Mouse (Mus musculus): ENCODE data around the gene Lsm7. TPM values are rescaled to one million over a fixed set of nuclear protein-coding genes. Genes with fewer than 3 reads are reported as not detected.

Gene Lsm7
- polyA plus RNA-seq, 1 experiment from 2014 or later: 337 TPM

DNA sequence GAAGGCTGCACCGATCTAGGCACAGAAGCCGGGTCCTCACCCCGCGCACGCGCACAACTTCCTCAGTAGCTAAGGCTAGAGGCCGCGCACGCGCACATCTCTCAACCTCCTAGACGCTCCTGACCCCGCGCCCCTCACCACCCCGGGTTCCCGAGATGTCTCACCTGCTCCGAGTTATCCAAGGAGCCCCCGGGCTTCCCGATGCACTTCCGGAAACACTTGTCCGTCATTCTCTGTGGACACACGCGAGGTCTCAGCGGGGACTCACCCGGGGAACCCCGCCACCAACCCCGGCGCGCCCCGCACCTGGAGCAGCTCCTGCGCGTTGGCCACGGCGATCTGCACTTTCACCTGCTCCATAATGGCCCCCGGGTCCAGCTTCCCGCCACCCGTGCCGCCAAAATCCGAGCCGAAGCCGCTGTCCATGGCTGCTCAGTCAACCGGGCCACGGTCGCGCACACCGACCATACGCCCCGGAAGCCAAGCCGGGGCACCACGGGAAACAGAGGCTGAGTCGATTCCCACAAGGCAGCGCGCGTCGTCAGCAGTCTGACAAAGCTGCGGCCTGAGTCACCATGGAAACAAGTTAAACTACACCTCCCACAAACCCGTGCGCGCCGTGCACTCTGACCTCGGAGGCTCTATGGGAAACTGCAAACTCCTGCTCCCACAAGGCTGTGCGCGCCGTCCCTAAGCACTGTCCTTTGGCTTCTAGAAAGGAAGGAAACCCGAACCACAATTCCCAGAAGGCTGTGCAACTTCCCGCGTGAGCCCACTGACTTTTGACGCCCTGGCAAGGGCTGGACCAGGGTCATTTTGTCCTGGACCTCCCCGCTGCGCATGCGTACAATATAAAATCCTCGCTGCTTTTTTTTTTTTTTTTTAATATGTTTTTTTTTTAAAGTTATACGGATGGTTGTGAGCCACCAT is 45.6 kb upstream of the Lsm7 start, which contains the start of gene Timm13:
Gene Timm13, minus strand, starts transcription at position 652 of the 930 bp plus-strand sequence.
- Histone ChIP-seq H3K27ac (ENCODE audit: low read depth) (peak within 1 kb of the TSS; percentile 73), H3K4me3 (ENCODE audit: low read depth, low read length) (peak within 1 kb of the TSS; percentile 91), H3K4me2 (peak within 1 kb of the TSS; percentile 80), H3K36me3 (ENCODE audit: insufficient read depth) (peaks cover 54% of the 10 kb centered on the region), H3K9ac (peak within 1 kb of the TSS; percentile 77), H3K27me3 (ENCODE audit: insufficient read depth, low read length) (no peaks in the 10 kb centered on the region), H3K4me1 (ENCODE audit: insufficient read depth) (peaks cover 8% of the 10 kb centered on the region), H3K9me3 (ENCODE audit: low read depth, low read length) (no peaks in the 10 kb centered on the region)
- no peak for TF ChIP-seq CTCF (IDR thresholded peaks at IDR 0.05; ENCODE audit: low read depth)
- ATAC-seq (ENCODE audit: insufficient read depth) (peak; percentile 95), DNase-seq (peak; percentile 100)
- under 1% methylated on average over 72 of the region's 72 CpGs for WGBS

DNA sequence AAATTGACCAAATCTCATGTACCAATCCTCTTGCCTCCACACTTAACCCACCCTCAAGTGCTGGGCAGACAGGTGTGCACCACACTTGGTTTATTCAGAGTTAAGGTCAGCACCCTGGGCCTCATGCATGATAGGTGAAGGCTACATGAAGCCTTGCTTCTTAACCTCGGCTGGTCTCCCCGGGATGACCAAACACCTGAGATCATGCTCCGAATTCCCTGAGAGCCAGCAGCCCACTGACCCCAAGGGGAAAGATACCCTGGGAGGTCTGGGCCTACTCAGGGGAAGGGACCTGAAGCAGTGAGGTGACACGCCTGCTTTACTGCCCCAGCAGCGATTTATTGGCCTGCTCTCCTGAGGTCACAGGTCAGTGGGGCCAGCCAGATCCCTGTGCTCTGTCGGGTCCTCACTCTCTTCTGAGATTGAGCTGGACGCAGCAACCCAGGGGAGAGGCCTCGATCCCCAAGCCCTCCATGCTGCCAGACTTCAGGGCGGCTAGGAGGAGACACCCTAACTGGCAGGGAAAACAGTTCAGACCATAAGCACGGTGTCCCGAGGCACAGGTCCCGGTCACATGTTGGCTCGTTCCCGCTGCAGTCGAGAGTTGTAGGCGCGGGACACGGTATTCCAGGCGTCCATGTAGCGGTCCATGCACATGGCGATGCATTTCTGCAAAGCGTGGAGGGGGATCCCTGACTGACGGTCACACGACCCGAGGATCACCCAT is 44.7 kb upstream of the Lsm7 start:
- peak overlapping the region; percentile 77 for H3K9ac ChIP-seq
- H3K27ac ChIP-seq (ENCODE audit: low read depth): no peak overlapping the region; the same call in 1 of the 2 replicates
- 14% methylated on average over 25 of the region's 25 CpGs for WGBS
- no peaks in the 10 kb centered on the region for H3K27me3 ChIP-seq (ENCODE audit: insufficient read depth, low read length)
- TF ChIP-seq CTCF (IDR thresholded peaks at IDR 0.05; ENCODE audit: low read depth): no peak
- DNase-seq: no peak
- peak overlapping the region; percentile 80 for H3K4me2 ChIP-seq
- H3K4me1 ChIP-seq (ENCODE audit: insufficient read depth): peaks cover 8% of the 10 kb centered on the region
- no peak for ATAC-seq (ENCODE audit: insufficient read depth)
- no peaks in the 10 kb centered on the region for H3K9me3 ChIP-seq (ENCODE audit: low read depth, low read length)
- peaks cover 47% of the 10 kb centered on the region for H3K36me3 ChIP-seq (ENCODE audit: insufficient read depth)
- H3K4me3 ChIP-seq (ENCODE audit: low read depth, low read length): peak overlapping the region; percentile 91

DNA sequence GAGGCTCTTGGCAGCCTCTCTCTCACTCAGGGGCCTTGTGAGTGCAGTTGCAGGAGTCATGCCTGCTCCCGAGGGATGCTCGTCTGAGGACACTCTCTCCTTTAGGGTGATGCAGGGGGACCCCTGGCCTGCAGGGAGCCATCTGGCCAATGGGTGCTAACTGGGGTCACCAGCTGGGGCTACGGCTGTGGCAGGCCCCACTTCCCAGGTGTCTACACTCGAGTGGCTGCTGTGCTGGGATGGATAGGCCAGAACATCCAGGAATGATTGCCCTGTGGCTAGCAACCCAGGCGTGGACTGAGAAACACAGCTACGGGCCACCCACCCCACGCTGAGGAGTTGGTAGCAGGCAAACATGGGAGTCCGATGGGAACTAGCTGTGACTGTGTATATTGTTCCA is 44.1 kb upstream of the Lsm7 start:
- H3K27me3 ChIP-seq (ENCODE audit: insufficient read depth, low read length): no peaks in the 10 kb centered on the region
- peaks cover 8% of the 10 kb centered on the region for H3K4me1 ChIP-seq (ENCODE audit: insufficient read depth)
- TF ChIP-seq CTCF (IDR thresholded peaks at IDR 0.05; ENCODE audit: low read depth): no peak
- peak overlapping the region; percentile 91 for H3K4me3 ChIP-seq (ENCODE audit: low read depth, low read length)
- H3K9ac ChIP-seq: no peak overlapping the region
- no peak overlapping the region for H3K27ac ChIP-seq (ENCODE audit: low read depth)
- H3K36me3 ChIP-seq (ENCODE audit: insufficient read depth): peaks cover 40% of the 10 kb centered on the region
- DNase-seq (no peak), ATAC-seq (ENCODE audit: insufficient read depth) (no peak)
- peak overlapping the region; percentile 80 for H3K4me2 ChIP-seq
- no peaks in the 10 kb centered on the region for H3K9me3 ChIP-seq (ENCODE audit: low read depth, low read length)
- 82% methylated on average over 8 of the region's 8 CpGs for WGBS

DNA sequence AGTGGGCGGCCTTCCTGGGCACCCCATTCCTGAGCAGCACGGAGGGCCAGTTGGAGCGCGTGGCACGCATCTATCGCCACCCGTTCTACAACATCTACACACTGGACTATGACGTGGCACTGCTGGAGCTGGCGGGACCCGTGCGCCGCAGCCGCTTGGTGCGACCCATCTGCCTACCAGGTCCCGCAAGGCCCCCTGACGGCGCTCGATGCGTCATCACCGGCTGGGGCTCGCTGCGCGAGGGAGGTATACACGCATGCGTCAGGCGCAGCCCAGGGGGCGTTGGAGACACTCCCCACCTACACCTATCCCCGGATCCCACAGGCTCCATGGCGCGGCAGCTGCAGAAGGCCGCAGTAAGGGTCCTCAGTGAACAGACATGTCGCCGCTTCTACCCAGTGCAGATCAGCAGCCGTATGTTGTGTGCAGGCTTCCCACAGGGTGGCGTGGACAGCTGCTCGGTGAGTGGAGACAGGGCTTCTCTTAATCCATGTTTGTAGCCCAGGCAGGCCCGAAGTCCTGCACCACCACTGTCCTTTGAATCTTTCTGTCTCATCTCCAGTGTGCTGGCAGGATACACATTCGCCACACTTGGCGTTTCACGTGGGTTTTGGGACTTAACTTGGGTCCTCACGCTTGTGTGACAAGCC is 43.0 kb upstream of the Lsm7 start:
- H3K9ac ChIP-seq: no peak overlapping the region; the same call in 1 of the 2 replicates
- ATAC-seq (ENCODE audit: insufficient read depth) (no peak), DNase-seq (peak; percentile 37)
- no peak for TF ChIP-seq CTCF (IDR thresholded peaks at IDR 0.05; ENCODE audit: low read depth)
- H3K36me3 ChIP-seq (ENCODE audit: insufficient read depth): peaks cover 29% of the 10 kb centered on the region
- no peaks in the 10 kb centered on the region for H3K27me3 ChIP-seq (ENCODE audit: insufficient read depth, low read length)
- 0 out of 2 replicates have a peak overlapping the region, but pooled peaks have one; percentile 15 for H3K4me3 ChIP-seq (ENCODE audit: low read depth, low read length)
- H3K4me1 ChIP-seq (ENCODE audit: insufficient read depth): peaks cover 8% of the 10 kb centered on the region
- H3K9me3 ChIP-seq (ENCODE audit: low read depth, low read length): no peaks in the 10 kb centered on the region
- peak overlapping the region; percentile 40; the same call in 1 of the 2 replicates for H3K4me2 ChIP-seq
- 29% methylated on average over 41 of the region's 41 CpGs for WGBS
- H3K27ac ChIP-seq (ENCODE audit: low read depth): no peak overlapping the region

DNA sequence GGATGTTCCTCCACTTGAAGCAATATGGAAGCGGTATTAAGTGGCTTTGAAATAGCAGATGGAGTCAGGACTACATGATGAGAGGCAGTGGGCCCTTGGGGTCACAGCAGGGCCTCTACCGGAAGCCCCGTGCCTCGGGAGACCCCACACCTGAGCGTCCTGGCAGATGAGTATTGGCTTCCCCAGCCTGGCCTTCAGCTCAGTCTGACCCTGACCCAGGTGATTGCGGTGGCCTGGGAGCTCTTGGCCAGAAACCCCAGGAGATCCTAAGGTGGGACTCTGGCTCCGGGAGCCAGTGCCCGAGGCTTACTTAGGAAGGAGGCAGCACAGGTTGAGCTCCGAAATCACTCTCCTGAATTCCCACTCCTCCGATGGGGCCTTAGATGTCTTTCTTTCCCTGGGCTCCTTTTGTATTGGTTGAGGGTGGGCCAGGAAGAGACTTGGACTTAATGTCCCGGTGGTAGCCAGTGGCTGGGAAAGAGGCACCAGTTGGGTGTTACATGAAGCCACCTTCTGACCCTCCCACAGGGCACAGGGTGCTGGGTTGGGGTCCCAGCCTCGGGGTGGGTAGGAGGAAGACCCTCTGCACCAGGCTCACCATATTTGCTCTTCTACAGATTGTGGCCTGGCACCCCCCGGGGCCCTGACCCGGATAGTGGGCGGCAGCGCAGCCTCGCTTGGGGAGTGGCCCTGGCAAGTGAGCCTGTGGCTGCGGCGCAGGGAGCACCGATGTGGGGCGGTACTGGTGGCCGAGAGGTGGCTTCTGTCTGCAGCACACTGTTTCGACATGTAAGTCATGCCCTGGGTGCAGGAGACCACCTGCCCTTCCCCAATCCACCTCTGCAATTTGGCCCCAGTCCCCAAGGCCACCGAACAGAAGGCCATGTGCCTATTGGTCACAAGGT is 41.8 kb upstream of the Lsm7 start:
- Histone ChIP-seq H3K36me3 (ENCODE audit: insufficient read depth) (peaks cover 18% of the 10 kb centered on the region), H3K4me3 (ENCODE audit: low read depth, low read length) (no peak overlapping the region), H3K27me3 (ENCODE audit: insufficient read depth, low read length) (no peaks in the 10 kb centered on the region), H3K27ac (ENCODE audit: low read depth) (no peak overlapping the region), H3K9me3 (ENCODE audit: low read depth, low read length) (no peaks in the 10 kb centered on the region), H3K9ac (no peak overlapping the region), H3K4me1 (ENCODE audit: insufficient read depth) (peaks cover 8% of the 10 kb centered on the region), H3K4me2 (no peak overlapping the region)
- no peak for ATAC-seq (ENCODE audit: insufficient read depth)
- 65% methylated on average over 24 of the region's 24 CpGs for WGBS
- TF ChIP-seq CTCF (IDR thresholded peaks at IDR 0.05; ENCODE audit: low read depth): no peak
- DNase-seq: no peak

DNA sequence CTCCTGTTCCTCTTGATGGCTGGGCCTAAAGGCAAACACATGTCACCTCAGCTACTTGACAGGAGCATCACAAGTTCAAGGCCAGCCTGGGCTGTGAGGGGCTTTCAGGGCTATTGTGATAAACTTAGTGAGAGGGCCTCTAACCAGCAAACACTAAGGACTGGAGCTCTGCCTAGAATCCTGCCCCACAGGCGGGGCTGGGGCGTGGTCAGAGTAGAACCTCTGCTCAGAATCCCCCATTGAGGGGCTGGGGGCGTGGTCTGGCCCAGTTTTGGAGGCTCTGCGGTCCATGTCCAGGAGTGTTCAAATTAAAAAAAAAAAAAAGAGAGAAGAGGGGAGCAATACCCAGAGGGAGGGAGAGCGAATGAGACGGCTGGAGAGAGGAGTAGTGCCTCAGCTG is 40.7 kb upstream of the Lsm7 start:
- no peak overlapping the region for H3K4me3 ChIP-seq (ENCODE audit: low read depth, low read length)
- H3K9me3 ChIP-seq (ENCODE audit: low read depth, low read length): no peaks in the 10 kb centered on the region
- 84% methylated on average over 6 of the region's 6 CpGs for WGBS
- H3K27ac ChIP-seq (ENCODE audit: low read depth): no peak overlapping the region
- H3K9ac ChIP-seq: no peak overlapping the region
- peaks cover 8% of the 10 kb centered on the region for H3K4me1 ChIP-seq (ENCODE audit: insufficient read depth)
- H3K4me2 ChIP-seq: no peak overlapping the region
- TF ChIP-seq CTCF (IDR thresholded peaks at IDR 0.05; ENCODE audit: low read depth): no peak
- DNase-seq: no peak
- ATAC-seq (ENCODE audit: insufficient read depth): no peak
- no peaks in the 10 kb centered on the region; the same call in 1 of the 2 replicates for H3K27me3 ChIP-seq (ENCODE audit: insufficient read depth, low read length)
- peaks cover 12% of the 10 kb centered on the region; the same call in 1 of the 2 replicates for H3K36me3 ChIP-seq (ENCODE audit: insufficient read depth)

Measured in lung, embryonic 14.5 days (tissue).